Mouse (Mus musculus) kidney, postnatal 0 days (tissue): ENCODE data around the gene Cldn3. TPM values are rescaled to one million over a fixed set of nuclear protein-coding genes. Genes with fewer than 3 reads are reported as not detected.

Experiments
- ATAC-seq: fragments of 200-750 bp; cut with Nextera tagmentation; replicated peaks from 2 replicates; pipeline ENCODE4 v1.8.0; 2017; ENCODE audit warnings: low read depth, moderate number of reproducible peaks, moderate TSS enrichment, moderate library complexity; ENCODE audit not compliant: low FRiP score
- DNase-seq: peaks from one replicate; pipeline ENCODE4 v3.0.0-alpha.2; 2016; ENCODE audit warnings: low spot score
- H3K27ac ChIP-seq: fragments of 300-500 bp; sonication (generic); 2 replicates; pipeline ENCODE4 v1.5.1; 2014; ENCODE audit warnings: mild to moderate bottlenecking
- H3K27me3 ChIP-seq: fragments of 300-500 bp; sonication (generic); 2 replicates; pipeline ENCODE4 v1.6.1; 2014; ENCODE audit warnings: low read length, mixed read lengths; ENCODE audit not compliant: insufficient read depth
- H3K36me3 ChIP-seq: fragments of 300-500 bp; sonication (generic); 2 replicates; pipeline ENCODE4 v1.6.1; 2014; ENCODE audit warnings: low read length, mixed read lengths; ENCODE audit not compliant: insufficient read depth
- H3K4me1 ChIP-seq: fragments of 300-500 bp; sonication (generic); replicated peaks from 2 replicates; pipeline ENCODE4 v1.6.1; 2014; ENCODE audit warnings: antibody characterized with exemption, low read length, mixed read lengths; ENCODE audit not compliant: insufficient read depth
- H3K4me2 ChIP-seq: fragments of 300-500 bp; sonication (generic); 2 replicates; pipeline ENCODE4 v1.6.1; 2014; ENCODE audit warnings: mild to moderate bottlenecking, low read length, moderate library complexity, mixed read lengths
- H3K4me3 ChIP-seq: fragments of 300-500 bp; sonication (generic); replicated peaks from 2 replicates; pipeline ENCODE4 v1.5.1; 2014; ENCODE audit warnings: low read depth, low read length
- H3K9ac ChIP-seq: fragments of 300-500 bp; sonication (generic); 2 replicates; pipeline ENCODE4 v1.6.1; 2014; ENCODE audit warnings: low read depth, low read length
- H3K9me3 ChIP-seq: fragments of 300-500 bp; sonication (generic); replicated peaks from 2 replicates; pipeline ENCODE4 v1.6.1; 2016; ENCODE audit warnings: low read length, inconsistent platforms, mixed read lengths
- CTCF ChIP-seq: IDR thresholded peaks from 2 replicates; pipeline ENCODE4 v1.5.1; 2016; ENCODE audit warnings: antibody characterized with exemption, low read depth, mild to moderate bottlenecking, moderate library complexity
- WGBS: fragments of 180-500 bp; shearing (Covaris S2); extraction: QIAGEN DNeasy Blood & Tissue Kit; methylation state at CpG from one replicate; pipeline ENCODE4 v1.1.7; 2014; 5-methylcytosine and 5-hydroxymethylcytosine counted together
- polyA plus RNA-seq: library from polyadenylated mRNA; unstranded; fragments of >200 nt; fragmentation: Nextera tagmentation; extraction: Ambion mirVana; gene quantifications from 2 replicates; pipeline ENCODE4 v1.2.1, GENCODE M21; 2015

The Cldn3 gene
- polyA plus RNA-seq, 1 experiment from 2014 or later: 72.9 TPM

- H3K4me3 ChIP-seq: no peak overlapping the region
- no peaks in the 10 kb centered on the region for H3K9me3 ChIP-seq
- no peak overlapping the region for H3K9ac ChIP-seq
- DNase-seq (no peak), ATAC-seq (no peak)
- H3K4me2 ChIP-seq: no peak overlapping the region
- 71% methylated on average over 6 of the region's 6 CpGs for WGBS
- H3K27ac ChIP-seq: no peak overlapping the region
- H3K4me1 ChIP-seq: peaks cover 4% of the 10 kb centered on the region; the same call in 1 of the 2 replicates
- H3K36me3 ChIP-seq: no peaks in the 10 kb centered on the region
- TF ChIP-seq CTCF: no peak
- no peaks in the 10 kb centered on the region for H3K27me3 ChIP-seq
Observed at GRCm38 (mm10) chr5:134998359-134998758, 12.3 kb downstream of the Cldn3 start.

- no peak for TF ChIP-seq CTCF
- H3K9me3 ChIP-seq: no peaks in the 10 kb centered on the region
- no peak overlapping the region for H3K4me3 ChIP-seq
- peaks cover 4% of the 10 kb centered on the region; the same call in 1 of the 2 replicates for H3K4me1 ChIP-seq
- 89% methylated on average over 4 of the region's 4 CpGs for WGBS
- no peak overlapping the region for H3K9ac ChIP-seq
- no peaks in the 10 kb centered on the region for H3K27me3 ChIP-seq
- ATAC-seq (no peak), DNase-seq (no peak)
- H3K4me2 ChIP-seq: no peak overlapping the region
- H3K36me3 ChIP-seq: no peaks in the 10 kb centered on the region
- H3K27ac ChIP-seq: no peak overlapping the region
Observed at GRCm38 (mm10) chr5:134999797-135000196, 13.8 kb downstream of the Cldn3 start.

GRCm38 (mm10) chr5:135000751-135001150, 14.7 kb downstream of the Cldn3 start:
- whole genome bisulfite sequencing: 68% methylated on average over 16 of the region's 16 CpGs
- no peak for DNase-seq

GRCm38 (mm10) chr5:135001309-135001708, 15.3 kb downstream of the Cldn3 start:
- Histone ChIP-seq H3K9me3 (no peaks in the 10 kb centered on the region), H3K36me3 (no peaks in the 10 kb centered on the region), H3K4me1 (peaks cover 4% of the 10 kb centered on the region; the same call in 1 of the 2 replicates), H3K4me2 (0 out of 2 replicates have a peak overlapping the region, but pooled peaks have one; percentile 8), H3K4me3 (no peak overlapping the region), H3K9ac (no peak overlapping the region), H3K27ac (peak overlapping the region; percentile 51; the same call in 1 of the 2 replicates), H3K27me3 (no peaks in the 10 kb centered on the region)
- WGBS: 1% methylated on average over 14 of the region's 14 CpGs
- peak; percentile 67 for TF ChIP-seq CTCF
- ATAC-seq (peak; percentile 85), DNase-seq (peak; percentile 74)

More at GRCm38 (mm10) chr5:135000751-135001150, 14.7 kb downstream of the Cldn3 start:
- Histone ChIP-seq H3K4me3 (no peak overlapping the region), H3K9ac (no peak overlapping the region), H3K27me3 (no peaks in the 10 kb centered on the region), H3K4me2 (no peak overlapping the region), H3K4me1 (peaks cover 4% of the 10 kb centered on the region; the same call in 1 of the 2 replicates), H3K36me3 (no peaks in the 10 kb centered on the region), H3K27ac (peak overlapping the region; percentile 51), H3K9me3 (no peaks in the 10 kb centered on the region)
- peak; percentile 31; the same call in 1 of the 2 replicates for ATAC-seq
- no peak for TF ChIP-seq CTCF

GRCm38 (mm10) chr5:135002151-135002550, 16.1 kb downstream of the Cldn3 start:
- no peak for TF ChIP-seq CTCF
- H3K36me3 ChIP-seq: no peaks in the 10 kb centered on the region
- no peak overlapping the region for H3K4me3 ChIP-seq
- no peak overlapping the region for H3K9ac ChIP-seq
- H3K9me3 ChIP-seq: no peaks in the 10 kb centered on the region
- H3K27me3 ChIP-seq: no peaks in the 10 kb centered on the region
- WGBS: 58% methylated on average over 5 of the region's 5 CpGs
- H3K4me2 ChIP-seq: no peak overlapping the region
- DNase-seq: no peak
- 0 out of 2 replicates have a peak overlapping the region, but pooled peaks have one; percentile 42 for H3K27ac ChIP-seq
- peaks cover 4% of the 10 kb centered on the region; the same call in 1 of the 2 replicates for H3K4me1 ChIP-seq
- ATAC-seq: peak; percentile 67

- peak overlapping the region; percentile 93 for H3K27ac ChIP-seq
- peaks cover 5% of the 10 kb centered on the region; the same call in 1 of the 2 replicates for H3K4me1 ChIP-seq
- H3K9me3 ChIP-seq: no peaks in the 10 kb centered on the region
- peak; percentile 40 for TF ChIP-seq CTCF
- no peaks in the 10 kb centered on the region for H3K36me3 ChIP-seq
- DNase-seq (no peak), ATAC-seq (no peak)
- peak overlapping the region; percentile 62 for H3K9ac ChIP-seq
- WGBS: 36% methylated on average over 16 of the region's 16 CpGs
- peak overlapping the region; percentile 41 for H3K4me3 ChIP-seq
- H3K27me3 ChIP-seq: no peaks in the 10 kb centered on the region
- peak overlapping the region; percentile 72 for H3K4me2 ChIP-seq
Observed at GRCm38 (mm10) chr5:135007802-135008571, 22.0 kb downstream of the Cldn3 start.
